Mouse (Mus musculus) forebrain, embryonic 12.5 days (tissue): ENCODE measurements around the gene Gmnc. TPM values are rescaled to one million over a fixed set of nuclear protein-coding genes. Genes with fewer than 3 reads are reported as not detected.

Experiments used
- ATAC-seq: fragments of 200-750 bp; cut with Nextera tagmentation; 2 replicates; pipeline ENCODE4 v1.8.0; 2017; ENCODE audit warnings: moderate TSS enrichment; ENCODE audit not compliant: low FRiP score
- H3K27ac ChIP-seq: fragments of 300-500 bp; sonication (generic); 2 replicates; pipeline ENCODE4 v1.5.1; 2016; ENCODE audit warnings: mild to moderate bottlenecking
- H3K27me3 ChIP-seq: fragments of 300-500 bp; sonication (generic); 2 replicates; pipeline ENCODE4 v1.6.1; 2016; ENCODE audit warnings: mild to moderate bottlenecking
- H3K36me3 ChIP-seq: fragments of 300-500 bp; sonication (generic); replicated peaks from 2 replicates; pipeline ENCODE4 v1.6.1; 2016; ENCODE audit warnings: mild to moderate bottlenecking
- H3K4me1 ChIP-seq: fragments of 300-500 bp; sonication (generic); 2 replicates; pipeline ENCODE4 v1.6.1; 2016
- H3K4me2 ChIP-seq: fragments of 300-500 bp; sonication (generic); 2 replicates; pipeline ENCODE4 v1.6.1; 2016; ENCODE audit warnings: mild to moderate bottlenecking, moderate library complexity
- H3K4me3 ChIP-seq: fragments of 300-500 bp; sonication (generic); replicated peaks from 2 replicates; pipeline ENCODE4 v1.5.1; 2016; ENCODE audit warnings: mild to moderate bottlenecking
- H3K9ac ChIP-seq: fragments of 300-500 bp; sonication (generic); 2 replicates; pipeline ENCODE4 v1.6.1; 2016; ENCODE audit warnings: mild to moderate bottlenecking
- H3K9me3 ChIP-seq: fragments of 300-500 bp; sonication (generic); 2 replicates; pipeline ENCODE4 v1.6.1; 2016
- WGBS: fragments of 180-500 bp; shearing (Covaris S2); methylation state at CpG from one replicate; pipeline ENCODE4 v1.1.7; 2016; 5-methylcytosine and 5-hydroxymethylcytosine counted together
- polyA plus RNA-seq: library from polyadenylated mRNA; unstranded; fragments of >200 nt; fragmentation: Nextera tagmentation; extraction: Ambion mirVana; gene quantifications from 2 replicates; pipeline ENCODE4 v1.2.1, GENCODE M21; 2016

Gmnc gene
- polyA plus RNA-seq = 0.97 and 1.4 TPM in 2 replicates

DNA sequence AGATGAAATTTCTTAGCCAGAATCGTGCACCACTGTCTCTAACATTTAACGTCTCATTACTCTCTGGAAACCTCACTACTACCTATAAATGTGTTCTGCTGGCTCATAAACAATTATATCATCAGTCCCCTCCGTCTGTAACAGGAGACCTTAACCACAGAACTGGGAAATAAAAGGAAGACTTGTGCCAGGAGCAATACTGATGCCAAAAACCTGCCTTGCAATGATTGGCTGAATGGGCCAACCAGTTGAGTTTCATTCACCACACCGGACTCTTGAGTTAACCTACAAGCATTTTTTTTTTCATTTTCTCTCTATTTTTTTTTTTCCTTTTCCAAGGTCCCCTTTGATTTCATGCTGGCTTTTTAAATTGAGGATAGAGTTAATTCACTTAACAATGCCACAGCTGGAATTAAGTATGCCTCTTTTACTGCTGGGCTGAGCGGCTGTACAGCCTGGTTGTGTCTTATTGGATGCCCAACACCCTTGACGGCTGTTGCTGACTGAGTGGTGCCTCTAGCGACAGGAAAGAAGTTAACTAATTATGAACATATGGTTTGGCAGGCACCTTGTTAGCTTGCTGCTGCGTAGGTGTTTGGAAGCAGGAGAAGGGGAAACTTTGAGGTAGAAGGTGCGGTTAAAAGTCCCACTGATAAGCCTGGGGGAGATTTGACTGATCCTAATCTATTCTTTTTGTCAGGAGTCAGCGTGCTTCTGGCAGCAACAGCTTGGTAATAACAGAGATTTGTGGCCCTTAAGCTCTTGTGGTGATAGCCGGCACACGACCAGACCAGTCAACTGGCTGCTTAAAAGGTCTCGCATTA, at the start of gene Gmnc:
Gmnc (minus strand) TSS at position 176 of the 824 bp plus-strand sequence.
- Histone ChIP-seq H3K9ac (no peak within 1 kb of the TSS), H3K4me3 (no peak within 1 kb of the TSS), H3K27me3 (peaks cover 5% of the 10 kb centered on the region; the same call in 1 of the 2 replicates), H3K36me3 (no peaks in the 10 kb centered on the region), H3K9me3 (no peaks in the 10 kb centered on the region), H3K27ac (no peak within 1 kb of the TSS), H3K4me2 (no peak within 1 kb of the TSS), H3K4me1 (no peaks in the 10 kb centered on the region)
- ATAC-seq = no peak
- WGBS = 40% methylated on average over 13 of the region's 13 CpGs

DNA sequence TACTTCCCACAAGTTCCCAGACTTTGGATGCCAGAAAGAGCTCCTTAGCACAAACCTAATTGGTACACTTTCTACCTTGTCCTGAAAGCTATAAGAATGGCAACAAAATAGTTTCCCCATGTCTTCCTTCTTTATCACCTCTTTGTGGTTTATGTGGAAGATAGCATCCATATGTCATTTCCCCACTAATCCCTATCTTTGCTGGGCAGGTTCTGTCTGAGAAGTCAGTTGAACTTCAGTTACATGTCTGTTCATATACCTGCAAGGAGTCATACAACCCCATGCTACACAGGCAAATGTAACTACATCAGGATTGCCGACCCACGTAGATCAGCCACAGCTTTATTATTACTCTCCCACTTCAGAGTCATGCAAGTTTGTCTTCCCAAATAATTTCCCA, 35.8 kb upstream of the Gmnc start:
- H3K36me3 ChIP-seq = no peaks in the 10 kb centered on the region
- no peaks in the 10 kb centered on the region for H3K4me1 ChIP-seq
- 94% methylated on average over 2 of the region's 2 CpGs for WGBS
- H3K4me3 ChIP-seq = no peak overlapping the region
- H3K9me3 ChIP-seq = no peaks in the 10 kb centered on the region
- no peaks in the 10 kb centered on the region for H3K27me3 ChIP-seq
- no peak overlapping the region for H3K27ac ChIP-seq
- no peak overlapping the region for H3K9ac ChIP-seq
- ATAC-seq = no peak
- H3K4me2 ChIP-seq = no peak overlapping the region

DNA sequence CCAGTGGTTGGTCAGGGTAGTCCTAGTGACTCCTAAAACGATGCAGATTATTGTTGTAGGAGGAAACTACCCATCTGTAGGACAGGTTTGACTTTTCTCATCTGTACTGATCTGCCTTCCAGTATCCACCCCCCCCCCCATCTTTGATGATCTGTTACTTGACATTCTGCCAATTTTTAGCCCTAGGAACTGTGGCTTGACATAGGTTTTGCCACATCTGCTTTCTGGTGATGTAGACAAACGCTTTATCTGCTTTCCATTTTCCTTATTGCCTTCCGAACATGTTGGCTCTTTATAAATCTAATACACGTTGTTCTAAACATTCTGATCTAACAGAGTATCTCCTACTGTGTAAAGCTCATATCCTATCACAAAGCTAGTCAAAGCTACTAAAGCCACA, 34.8 kb upstream of the Gmnc start:
- Histone ChIP-seq H3K4me2 (no peak overlapping the region), H3K9me3 (no peaks in the 10 kb centered on the region), H3K27ac (no peak overlapping the region), H3K27me3 (no peaks in the 10 kb centered on the region), H3K4me3 (no peak overlapping the region), H3K4me1 (no peaks in the 10 kb centered on the region), H3K36me3 (no peaks in the 10 kb centered on the region), H3K9ac (no peak overlapping the region)
- whole genome bisulfite sequencing = 87% methylated on average over 4 of the region's 4 CpGs
- ATAC-seq = no peak

DNA sequence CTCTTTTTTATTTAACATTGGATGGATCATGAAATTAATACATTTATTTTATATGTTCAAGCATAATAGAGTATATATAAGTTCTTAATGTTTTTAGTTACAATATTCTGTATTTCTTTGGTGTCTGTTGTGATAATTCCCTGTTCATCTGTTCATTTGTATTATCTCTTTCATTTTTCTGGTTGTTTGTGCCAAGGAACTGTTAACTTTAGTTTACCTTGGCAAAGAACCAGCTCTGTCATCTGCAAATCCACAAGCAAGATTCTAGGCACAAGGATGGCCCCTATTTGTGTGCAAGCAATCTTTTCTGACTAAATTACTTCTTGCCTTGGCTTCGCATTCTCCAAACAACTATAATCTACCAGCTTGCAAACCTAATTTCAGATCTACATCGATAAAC, 31.3 kb upstream of the Gmnc start:
- WGBS = 94% methylated on average over 2 of the region's 2 CpGs
- Histone ChIP-seq H3K4me2 (no peak overlapping the region), H3K4me1 (no peaks in the 10 kb centered on the region), H3K9me3 (no peaks in the 10 kb centered on the region), H3K27ac (no peak overlapping the region), H3K4me3 (no peak overlapping the region), H3K27me3 (no peaks in the 10 kb centered on the region), H3K9ac (no peak overlapping the region), H3K36me3 (no peaks in the 10 kb centered on the region)
- no peak for ATAC-seq

DNA sequence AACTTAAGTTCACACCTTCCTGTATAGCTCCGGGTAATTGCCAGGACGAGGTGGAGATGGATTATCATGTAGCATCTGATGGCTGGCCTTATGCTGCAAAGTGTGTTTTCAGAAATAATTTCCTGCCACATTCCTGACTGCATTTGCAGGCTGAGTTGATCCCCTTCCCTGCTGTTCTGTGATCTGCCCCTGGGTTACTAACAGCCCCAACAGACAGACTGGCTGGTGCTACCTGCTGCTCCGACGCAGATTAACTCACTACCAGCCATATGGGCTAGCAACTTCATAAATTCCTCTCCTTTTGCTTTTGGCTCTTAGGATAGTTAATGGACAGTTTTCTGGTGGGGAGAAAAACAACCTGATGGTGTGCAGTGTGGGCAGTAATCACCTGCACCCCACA, 25.9 kb upstream of the Gmnc start:
- no peak overlapping the region for H3K27ac ChIP-seq
- H3K36me3 ChIP-seq = no peaks in the 10 kb centered on the region
- H3K27me3 ChIP-seq = no peaks in the 10 kb centered on the region
- no peak for ATAC-seq
- no peaks in the 10 kb centered on the region for H3K4me1 ChIP-seq
- no peaks in the 10 kb centered on the region for H3K9me3 ChIP-seq
- H3K4me2 ChIP-seq = no peak overlapping the region
- no peak overlapping the region for H3K4me3 ChIP-seq
- 37% methylated on average over 4 of the region's 4 CpGs for WGBS
- no peak overlapping the region for H3K9ac ChIP-seq

DNA sequence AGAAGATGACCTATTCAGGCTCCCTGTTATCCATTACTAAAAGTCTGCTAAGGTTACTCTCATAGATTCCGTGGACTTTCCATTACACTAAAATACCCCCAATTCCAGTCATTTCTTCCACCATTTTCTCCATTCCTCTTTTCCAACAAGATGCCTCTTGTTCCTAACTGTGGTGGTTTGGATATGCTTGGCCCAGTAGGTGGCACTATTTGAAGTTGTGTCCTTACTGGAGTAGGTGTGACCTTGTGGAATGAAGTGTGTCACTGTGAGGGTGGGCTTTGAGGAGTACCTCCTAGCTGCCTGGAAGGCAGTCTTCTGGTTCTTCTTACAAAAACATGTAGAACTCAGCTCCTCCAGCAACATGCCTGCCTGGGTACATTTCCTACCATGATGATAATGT, 11.3 kb upstream of the Gmnc start:
- Histone ChIP-seq H3K4me3 (no peak overlapping the region), H3K4me1 (0 out of 2 replicates have a peak, but pooled peaks cover 5% of the 10 kb centered on the region), H3K9me3 (no peaks in the 10 kb centered on the region), H3K4me2 (no peak overlapping the region), H3K9ac (no peak overlapping the region), H3K27me3 (0 out of 2 replicates have a peak, but pooled peaks cover 7% of the 10 kb centered on the region), H3K27ac (no peak overlapping the region), H3K36me3 (no peaks in the 10 kb centered on the region)
- WGBS = 80% methylated on average over 1 of the region's 1 CpGs
- ATAC-seq = no peak

DNA sequence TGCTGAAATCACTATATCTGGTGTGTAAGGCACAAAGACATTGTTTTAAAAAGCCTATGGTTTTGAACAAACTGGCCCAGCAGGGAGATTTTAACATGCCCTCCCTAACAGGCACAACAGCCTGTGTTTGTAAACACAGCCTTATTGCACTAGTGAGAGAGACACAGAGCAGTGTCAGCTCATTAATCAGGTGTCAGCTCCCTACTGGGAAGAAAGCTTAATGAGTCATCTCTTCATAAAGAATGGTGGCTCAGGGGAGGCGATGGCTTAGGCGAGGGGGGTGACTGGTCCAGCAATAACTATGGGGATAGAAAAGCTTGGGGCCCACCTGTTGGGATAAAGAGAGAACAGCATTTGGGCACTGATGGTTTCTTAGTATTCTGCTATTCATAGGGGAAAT, 8.1 kb upstream of the Gmnc start:
- 0 out of 2 replicates have a peak, but pooled peaks cover 5% of the 10 kb centered on the region for H3K4me1 ChIP-seq
- WGBS = 5% methylated on average over 2 of the region's 2 CpGs
- no peaks in the 10 kb centered on the region for H3K9me3 ChIP-seq
- no peaks in the 10 kb centered on the region for H3K36me3 ChIP-seq
- H3K4me2 ChIP-seq = no peak overlapping the region
- no peak overlapping the region for H3K27ac ChIP-seq
- H3K27me3 ChIP-seq = peaks cover 7% of the 10 kb centered on the region; the same call in 1 of the 2 replicates
- peak; percentile 73; the same call in 1 of the 2 replicates for ATAC-seq
- no peak overlapping the region for H3K9ac ChIP-seq
- H3K4me3 ChIP-seq = no peak overlapping the region

DNA sequence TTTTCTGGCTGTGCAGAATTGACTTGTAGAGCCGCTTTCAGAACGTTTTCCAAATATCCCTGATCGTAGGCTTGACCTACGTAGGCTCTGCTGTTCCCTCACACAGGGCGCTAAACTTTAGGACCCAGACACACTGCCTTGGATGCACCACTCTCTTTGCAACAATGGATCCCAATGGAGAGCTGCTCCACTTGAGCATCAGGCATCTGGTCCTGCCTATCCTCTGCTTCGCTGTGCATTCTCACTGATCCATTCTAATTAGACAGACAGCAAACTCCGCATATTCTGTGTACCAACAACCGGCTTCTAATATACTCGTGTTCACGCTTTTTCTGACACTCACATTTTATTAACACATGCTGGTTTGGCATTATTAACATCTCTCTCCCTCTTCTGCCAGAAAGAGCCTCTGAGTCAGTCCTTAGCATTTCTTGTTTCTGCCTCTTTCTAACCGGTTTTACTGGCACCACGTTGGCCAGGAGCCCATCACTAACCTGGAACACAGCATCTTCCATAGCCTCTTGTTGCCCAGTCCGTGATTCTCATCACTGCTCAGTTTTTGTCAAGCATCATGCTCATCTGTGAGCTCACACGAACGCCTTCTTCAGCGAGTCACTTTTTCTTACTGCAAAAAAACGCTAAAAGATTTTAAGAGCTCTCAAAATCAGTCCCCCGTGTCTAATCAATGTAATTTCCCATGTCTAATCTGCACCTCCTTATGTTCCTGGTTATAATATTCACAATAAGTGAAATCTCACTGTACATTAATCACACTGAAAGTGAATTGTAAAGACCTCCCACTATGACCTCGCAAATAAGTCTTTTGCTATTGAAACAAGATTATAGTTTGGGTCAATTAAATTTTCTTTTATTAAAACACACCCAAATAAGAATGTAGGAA, 1.8 kb downstream of the Gmnc start:
- H3K4me1 ChIP-seq = no peaks in the 10 kb centered on the region
- WGBS = 76% methylated on average over 19 of the region's 19 CpGs
- peak; percentile 46; the same call in 1 of the 2 replicates for ATAC-seq

DNA sequence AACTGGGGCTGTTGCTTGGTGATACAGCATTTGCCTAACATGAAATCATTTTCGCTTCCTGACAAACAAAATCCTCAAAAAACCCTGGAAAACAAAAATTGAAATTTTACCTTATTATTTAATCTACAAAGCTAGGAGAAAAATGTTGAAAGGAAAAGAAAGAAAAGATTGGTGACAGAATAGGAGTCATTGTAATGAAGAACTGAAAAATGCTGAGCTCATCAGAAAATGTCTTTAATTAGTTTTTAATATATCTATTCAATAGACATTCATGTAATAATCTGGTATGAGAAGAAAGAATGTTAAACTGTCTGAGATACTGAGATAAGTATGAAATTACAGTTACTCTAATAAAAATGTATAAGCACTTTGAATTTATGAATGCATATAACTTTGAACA, 3.3 kb downstream of the Gmnc start:
- H3K4me2 ChIP-seq = no peak overlapping the region
- no peaks in the 10 kb centered on the region for H3K4me1 ChIP-seq
- H3K9ac ChIP-seq = no peak overlapping the region
- peaks cover 5% of the 10 kb centered on the region; the same call in 1 of the 2 replicates for H3K27me3 ChIP-seq
- H3K36me3 ChIP-seq = no peaks in the 10 kb centered on the region
- no peak overlapping the region for H3K4me3 ChIP-seq
- no peak overlapping the region for H3K27ac ChIP-seq
- no peak for ATAC-seq
- 86% methylated on average over 1 of the region's 1 CpGs for WGBS
- H3K9me3 ChIP-seq = no peaks in the 10 kb centered on the region

More for the DNA sequence above, 1.8 kb downstream of the Gmnc start:
- Histone ChIP-seq H3K9me3 (no peaks in the 10 kb centered on the region), H3K27ac (no peak overlapping the region), H3K36me3 (no peaks in the 10 kb centered on the region), H3K27me3 (peaks cover 5% of the 10 kb centered on the region; the same call in 1 of the 2 replicates), H3K9ac (no peak overlapping the region), H3K4me2 (no peak overlapping the region), H3K4me3 (no peak overlapping the region)

DNA sequence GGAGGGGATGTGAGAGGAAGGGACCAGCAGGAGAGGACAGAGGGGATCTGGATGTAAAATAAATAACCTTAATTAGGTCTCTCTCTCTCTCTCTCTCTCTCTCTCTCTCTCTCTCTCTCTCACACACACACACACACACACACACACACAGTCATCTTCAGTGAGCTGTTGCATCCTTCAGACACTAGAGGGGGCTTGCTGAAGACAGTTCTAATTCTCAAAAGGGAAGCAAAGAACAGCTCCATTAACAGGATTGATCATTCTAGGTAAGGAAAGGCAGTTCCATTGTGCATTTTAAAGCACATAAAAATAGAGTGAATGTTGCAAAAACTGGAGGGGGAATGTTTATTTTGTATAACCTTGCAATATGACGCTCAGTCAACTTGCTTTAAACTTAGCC, 5.7 kb downstream of the Gmnc start:
- H3K36me3 ChIP-seq = no peaks in the 10 kb centered on the region
- 71% methylated on average over 1 of the region's 1 CpGs for WGBS
- H3K9me3 ChIP-seq = no peaks in the 10 kb centered on the region
- 0 out of 2 replicates have a peak, but pooled peaks cover 5% of the 10 kb centered on the region for H3K27me3 ChIP-seq
- H3K27ac ChIP-seq = no peak overlapping the region
- no peaks in the 10 kb centered on the region for H3K4me1 ChIP-seq
- no peak overlapping the region for H3K4me2 ChIP-seq
- H3K4me3 ChIP-seq = no peak overlapping the region
- no peak overlapping the region for H3K9ac ChIP-seq
- ATAC-seq = no peak

DNA sequence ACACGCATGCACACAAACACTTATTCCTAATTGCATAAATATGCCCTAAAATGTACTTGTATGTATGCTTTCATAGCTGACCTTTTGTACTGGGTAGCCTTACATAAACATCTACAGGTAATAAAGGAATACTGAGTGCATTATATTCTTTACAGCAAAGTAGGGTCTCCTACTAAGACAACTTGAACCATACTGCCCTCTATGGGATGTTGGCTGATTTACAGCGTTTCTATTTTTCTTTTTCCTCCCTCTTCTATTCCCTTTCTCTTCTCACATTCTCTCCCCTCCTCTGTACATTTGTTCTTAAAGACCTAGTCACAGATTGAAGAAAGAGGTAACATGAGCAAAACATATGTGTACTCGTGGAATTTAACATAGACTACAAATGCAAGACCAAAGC, 9.3 kb downstream of the Gmnc start:
- H3K4me3 ChIP-seq = no peak overlapping the region
- no peak overlapping the region for H3K9ac ChIP-seq
- H3K36me3 ChIP-seq = no peaks in the 10 kb centered on the region
- ATAC-seq = no peak
- H3K4me1 ChIP-seq = no peaks in the 10 kb centered on the region
- H3K4me2 ChIP-seq = no peak overlapping the region
- H3K27me3 ChIP-seq = no peaks in the 10 kb centered on the region
- no peaks in the 10 kb centered on the region for H3K9me3 ChIP-seq
- no peak overlapping the region for H3K27ac ChIP-seq
- WGBS = 37% methylated on average over 3 of the region's 3 CpGs

DNA sequence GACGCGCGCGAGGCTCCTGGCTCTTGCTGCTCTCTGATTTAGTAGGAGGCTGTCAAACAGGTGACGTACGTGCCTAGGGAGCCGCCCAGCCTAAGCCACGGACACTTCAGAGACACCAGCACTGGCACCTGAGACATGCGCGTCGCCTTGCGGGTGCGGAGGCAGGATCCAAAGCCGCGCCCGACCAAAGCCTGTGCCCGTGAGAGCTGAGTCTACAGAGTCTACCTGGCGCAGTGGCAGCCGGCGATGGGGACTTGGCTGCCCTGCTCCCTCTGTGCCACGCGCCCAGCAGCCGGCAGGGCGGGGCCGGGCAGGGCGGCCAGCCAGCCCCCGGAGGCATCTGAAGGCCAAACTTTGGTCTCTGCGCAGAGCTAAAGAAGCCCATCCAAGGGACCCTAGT, 23.5 kb downstream of the Gmnc start:
- Histone ChIP-seq H3K27ac (no peak overlapping the region), H3K36me3 (no peaks in the 10 kb centered on the region), H3K4me2 (peak overlapping the region; percentile 70), H3K27me3 (peaks cover 19% of the 10 kb centered on the region), H3K4me3 (peak overlapping the region; percentile 39), H3K9me3 (no peaks in the 10 kb centered on the region), H3K4me1 (peaks cover 5% of the 10 kb centered on the region), H3K9ac (peak overlapping the region; percentile 33; the same call in 1 of the 2 replicates)
- 2% methylated on average over 28 of the region's 28 CpGs for WGBS
- peak; percentile 69 for ATAC-seq
